Mouse (Mus musculus): ENCODE measurements around the gene Fa2h.

Fa2h gene

GRCm38 (mm10) chr8:111300597-111301546 lies 92.8 kb downstream of the Fa2h start:
- TF ChIP-seq CTCF (conservative IDR thresholded peaks at IDR 0.05; ENCODE audit: low read length) (peak; percentile 87), NANOG (IDR thresholded peaks at IDR 0.05; ENCODE audit: borderline replicate concordance, low read length) (no peak)
- Histone ChIP-seq H3K9me3 (ENCODE audit: low read length) (no peaks in the 10 kb centered on the region), H3K4me1 (replicated peaks; ENCODE audit: low read depth, low read length) (peaks cover 58% of the 10 kb centered on the region), H3K4me3 (replicated peaks; ENCODE audit: low read length) (peak overlapping the region; percentile 80), H3K27me3 (ENCODE audit: insufficient read depth, low read length) (no peaks in the 10 kb centered on the region), H3K36me3 (ENCODE audit: insufficient read depth, low read length) (peaks cover 17% of the 10 kb centered on the region)

GRCm38 (mm10) chr8:111299821-111300568 lies 93.6 kb downstream of the Fa2h start, which contains the start of gene Rfwd3:
TSS of gene Rfwd3 (minus strand) at chr8:111300222.
- peak within 1 kb of the TSS; percentile 95 for H3K4me3 ChIP-seq (replicated peaks; ENCODE audit: low read length)
- no peaks in the 10 kb centered on the region for H3K9me3 ChIP-seq (ENCODE audit: low read length)
- no peaks in the 10 kb centered on the region for H3K27me3 ChIP-seq (ENCODE audit: insufficient read depth, low read length)
- H3K36me3 ChIP-seq (ENCODE audit: insufficient read depth, low read length): peaks cover 25% of the 10 kb centered on the region
- TF ChIP-seq CTCF (conservative IDR thresholded peaks at IDR 0.05; ENCODE audit: low read length) (no peak), POU5F1 (IDR thresholded peaks at IDR 0.05; ENCODE audit: borderline replicate concordance, low read length) (no peak), NANOG (IDR thresholded peaks at IDR 0.05; ENCODE audit: borderline replicate concordance, low read length) (no peak)
- H3K4me1 ChIP-seq (replicated peaks; ENCODE audit: low read depth, low read length): peaks cover 59% of the 10 kb centered on the region

GRCm38 (mm10) chr8:111299363-111299820 lies 94.2 kb downstream of the Fa2h start:
- Histone ChIP-seq H3K4me1 (replicated peaks; ENCODE audit: low read depth, low read length) (peaks cover 57% of the 10 kb centered on the region), H3K27me3 (ENCODE audit: insufficient read depth, low read length) (no peaks in the 10 kb centered on the region), H3K4me3 (replicated peaks; ENCODE audit: low read length) (peak overlapping the region; percentile 95), H3K9me3 (ENCODE audit: low read length) (no peaks in the 10 kb centered on the region), H3K36me3 (ENCODE audit: insufficient read depth, low read length) (peaks cover 31% of the 10 kb centered on the region)
- TF ChIP-seq POU5F1 (IDR thresholded peaks at IDR 0.05; ENCODE audit: borderline replicate concordance, low read length): no peak
- no peak for TF ChIP-seq NANOG (IDR thresholded peaks at IDR 0.05; ENCODE audit: borderline replicate concordance, low read length)
- TF ChIP-seq CTCF (conservative IDR thresholded peaks at IDR 0.05; ENCODE audit: low read length): no peak

GRCm38 (mm10) chr8:111298011-111298410 lies 95.6 kb downstream of the Fa2h start:
- Histone ChIP-seq H3K36me3 (ENCODE audit: insufficient read depth, low read length) (peaks cover 45% of the 10 kb centered on the region), H3K4me3 (replicated peaks; ENCODE audit: low read length) (0 out of 2 replicates have a peak overlapping the region, but pooled peaks have one; percentile 95), H3K4me1 (replicated peaks; ENCODE audit: low read depth, low read length) (peaks cover 46% of the 10 kb centered on the region), H3K27me3 (ENCODE audit: insufficient read depth, low read length) (no peaks in the 10 kb centered on the region), H3K9me3 (ENCODE audit: low read length) (no peaks in the 10 kb centered on the region)
- no peak for TF ChIP-seq POU5F1 (IDR thresholded peaks at IDR 0.05; ENCODE audit: borderline replicate concordance, low read length)
- no peak for TF ChIP-seq CTCF (conservative IDR thresholded peaks at IDR 0.05; ENCODE audit: low read length)
- no peak for TF ChIP-seq NANOG (IDR thresholded peaks at IDR 0.05; ENCODE audit: borderline replicate concordance, low read length)

Measured in E14TG2a.4 (cell line).